Mouse (Mus musculus): ENCODE results near the gene Ccdc28b.

- TF ChIP-seq CTCF (IDR thresholded peaks at IDR 0.05; ENCODE audit: low read depth) = no peak
- TF ChIP-seq EP300 (optimal IDR thresholded peaks at IDR 0.05) = no peak
Observed at GRCm38 (mm10) chr4:129616631-129617030, 7.1 kb downstream of the Ccdc28b start.

All from stomach, postnatal 0 days (tissue).